Mouse (Mus musculus) layer of hippocampus, adult 8-10 months (tissue): ENCODE data around the gene Acvrl1. TPM values are rescaled to one million over a fixed set of nuclear protein-coding genes. Genes with fewer than 3 reads are reported as not detected.

Experiments used
- DNase-seq, 2 experiments: peaks; one replicate each; pipeline ENCODE4 v3.0.0; 2022; ENCODE audit warnings: low spot score in 2 of 2
- total RNA-seq, 4 experiments: library from RNA; stranded (reverse); gene quantifications; 2 replicates each; pipeline ENCODE4 v1.2.4; 2022

The Acvrl1 gene
- 10 to 100 TPM; 14.1 to 16.5 (median 14.9) TPM for total RNA-seq

GRCm38 (mm10) chr15:101128181-101129089, at the start of gene Acvrl1:
TSS of gene Acvrl1 (plus strand) at chr15:101128522.
- no peak for DNase-seq

DNA sequence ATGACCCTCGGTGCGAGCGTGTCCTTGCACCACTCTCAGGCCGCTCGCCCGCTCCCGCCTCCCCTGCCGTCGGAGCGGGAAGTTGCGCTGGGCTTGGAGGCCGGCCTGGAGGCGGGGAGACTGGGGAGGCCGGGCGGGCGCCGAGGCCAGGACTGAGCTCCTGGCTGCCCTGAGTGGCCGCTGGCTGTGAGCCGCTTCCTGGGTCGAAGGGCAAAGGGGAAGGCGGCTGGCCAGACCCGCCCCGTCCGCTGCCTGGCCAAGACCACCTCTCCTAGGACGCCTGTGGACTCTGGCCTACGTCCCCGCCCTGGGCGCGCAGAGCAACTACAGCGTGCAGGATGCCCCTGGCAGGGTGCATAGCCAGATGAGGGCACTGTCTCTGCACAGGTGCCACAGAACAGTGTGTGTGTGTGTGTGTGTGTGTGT, 49.6 kb upstream of the Acvrl1 start:
- peak; percentile 58 to 67 for DNase-seq

DNA sequence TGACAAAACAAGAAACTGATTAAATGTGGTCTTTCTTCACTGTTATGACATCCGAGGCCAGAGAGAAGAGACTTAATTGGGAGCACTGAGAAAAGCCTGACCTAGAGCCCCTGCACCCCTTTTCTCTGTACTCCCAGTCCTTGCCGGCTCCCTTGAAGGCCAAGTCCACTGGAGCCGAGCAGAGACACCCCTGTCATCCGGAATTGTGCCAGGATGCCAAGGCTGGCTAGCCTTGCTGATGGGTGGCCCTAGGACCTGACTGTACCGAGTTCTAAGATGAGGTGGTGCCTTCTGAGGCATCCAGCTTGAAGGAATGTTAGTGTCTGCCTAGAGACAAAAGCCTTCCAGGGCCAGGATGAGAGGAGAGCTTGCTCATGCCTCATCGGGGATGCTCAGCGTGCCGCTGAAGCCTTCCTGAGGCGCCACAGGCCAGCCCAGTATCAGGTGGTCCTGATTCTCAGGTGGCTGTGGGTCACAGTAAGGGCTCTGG, 48.2 kb upstream of the Acvrl1 start:
- DNase-seq, result no peak

DNA sequence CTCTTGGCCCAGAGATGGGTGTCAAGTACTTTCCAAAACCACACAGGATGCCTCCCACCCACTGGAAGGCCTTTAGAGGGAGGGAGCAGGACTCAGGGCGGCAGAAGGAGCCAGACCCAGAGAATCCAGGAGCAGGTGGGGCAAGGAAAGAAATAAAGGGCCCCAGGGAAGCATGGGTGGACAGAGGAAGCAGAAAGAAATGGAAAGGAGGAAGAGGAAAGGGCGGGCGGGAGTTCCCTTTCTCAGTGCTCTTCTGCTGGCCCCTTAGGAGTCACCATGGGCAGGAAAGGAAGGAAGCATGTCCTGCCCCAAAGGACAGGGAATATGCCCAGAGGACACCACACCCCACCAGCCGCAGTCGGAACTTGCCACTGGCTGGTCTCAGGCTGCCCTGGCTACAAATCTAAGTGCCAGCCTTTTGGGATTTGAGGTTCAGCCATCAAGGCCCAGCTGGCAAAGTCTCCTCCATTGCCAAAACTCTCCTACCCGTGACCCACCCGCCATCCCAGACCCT, 47.2 kb upstream of the Acvrl1 start:
- DNase-seq, result no peak

GRCm38 (mm10) chr15:101082236-101082635, 46.1 kb upstream of the Acvrl1 start:
- DNase-seq, result no peak

DNA sequence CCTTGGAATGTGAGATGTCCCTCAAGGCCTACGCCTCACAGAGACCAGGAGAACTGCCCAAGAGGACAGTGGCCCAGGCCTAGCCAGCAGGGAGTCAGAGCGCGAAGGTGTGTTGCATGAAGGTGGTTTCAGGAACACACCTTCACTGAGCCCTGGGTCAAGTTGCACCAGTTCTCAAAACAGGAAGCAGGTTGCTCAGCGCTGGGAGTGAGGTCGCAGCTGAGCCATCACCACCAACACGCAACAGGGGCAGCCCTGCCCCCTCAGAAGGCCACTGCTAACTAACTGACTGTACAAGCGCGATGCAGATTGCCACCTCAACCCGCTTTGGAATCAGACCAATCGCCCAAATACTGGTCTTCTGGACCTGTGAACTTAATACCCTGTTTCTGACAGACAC, 43.8 kb upstream of the Acvrl1 start:
- DNase-seq, result no peak

DNA sequence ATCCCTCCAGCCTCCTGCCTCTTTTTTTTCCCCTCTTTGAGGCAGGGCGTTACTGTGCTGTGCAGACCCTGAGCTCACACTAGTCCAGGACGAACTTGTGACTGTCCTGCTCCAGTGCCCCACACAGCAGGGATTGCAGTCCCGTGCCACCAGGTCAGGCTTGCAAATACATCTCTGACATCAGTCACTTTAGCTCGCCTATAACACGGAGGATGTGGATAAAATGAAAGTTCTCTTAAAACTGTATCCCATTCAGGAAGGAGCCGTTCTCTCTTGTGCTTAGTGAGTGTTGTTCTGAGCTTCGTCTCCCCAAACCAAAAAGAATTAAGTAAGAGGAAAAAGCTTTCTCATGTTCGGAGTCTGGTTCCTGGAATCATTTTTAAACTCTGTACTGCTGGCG, 41.9 kb upstream of the Acvrl1 start:
- DNase-seq, result no peak

- DNase-seq, result no peak
Measured at GRCm38 (mm10) chr15:101086956-101087355, 41.4 kb upstream of the Acvrl1 start.

- no peak for DNase-seq
Measured at GRCm38 (mm10) chr15:101088291-101088690, 40.0 kb upstream of the Acvrl1 start.

DNA sequence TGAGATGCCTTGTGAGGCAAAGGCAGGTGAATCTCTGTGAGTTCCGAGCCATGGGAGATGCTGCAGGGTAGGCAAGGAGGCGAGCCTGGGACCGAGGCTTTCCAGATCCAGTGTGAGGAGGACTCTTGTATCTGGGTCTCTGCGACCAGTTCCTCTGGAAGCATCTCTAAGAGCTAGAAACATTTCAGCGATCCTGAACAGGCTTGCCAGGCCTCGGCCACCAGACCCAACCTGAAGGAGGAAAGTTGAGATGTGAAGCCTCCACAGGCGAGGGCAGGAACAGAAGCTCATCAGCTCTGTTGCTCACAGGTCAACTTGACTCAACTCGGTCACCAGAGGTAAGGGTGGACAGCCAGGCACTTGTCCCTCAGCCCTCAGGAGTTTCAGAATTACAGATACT, 36.8 kb upstream of the Acvrl1 start:
- DNase-seq, result no peak

- DNase-seq, result no peak
Measured at GRCm38 (mm10) chr15:101092121-101092828, 36.0 kb upstream of the Acvrl1 start.

GRCm38 (mm10) chr15:101092829-101093648, 35.3 kb upstream of the Acvrl1 start:
- DNase-seq, result peak; percentile 48 to 70

DNA sequence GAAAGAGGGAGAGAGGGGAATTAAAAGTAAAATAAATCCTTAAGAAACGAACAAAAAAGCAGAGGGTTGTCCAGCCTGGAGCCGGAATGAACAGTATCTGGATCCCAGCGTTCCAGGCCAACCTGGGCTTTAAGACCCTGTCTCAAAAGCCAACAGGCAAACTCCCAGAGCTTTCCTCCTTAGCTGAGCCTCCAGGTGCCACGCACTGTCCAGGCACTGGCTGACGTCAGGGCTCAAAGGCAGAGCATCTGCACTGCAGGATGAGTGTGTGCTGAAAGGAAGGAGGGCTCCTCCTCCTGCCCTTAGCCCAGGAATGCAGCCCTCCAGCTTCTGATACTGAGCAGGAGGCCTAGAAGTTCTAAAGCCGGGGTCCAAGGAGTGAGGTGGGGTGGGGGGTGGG, 34.3 kb upstream of the Acvrl1 start:
- no peak for DNase-seq

GRCm38 (mm10) chr15:101094979-101095378, 33.3 kb upstream of the Acvrl1 start:
- DNase-seq, result no peak

- no peak for DNase-seq
Measured at GRCm38 (mm10) chr15:101095392-101095791, 32.9 kb upstream of the Acvrl1 start.

- DNase-seq, result no peak
Measured at GRCm38 (mm10) chr15:101097985-101098651, 30.2 kb upstream of the Acvrl1 start.

DNA sequence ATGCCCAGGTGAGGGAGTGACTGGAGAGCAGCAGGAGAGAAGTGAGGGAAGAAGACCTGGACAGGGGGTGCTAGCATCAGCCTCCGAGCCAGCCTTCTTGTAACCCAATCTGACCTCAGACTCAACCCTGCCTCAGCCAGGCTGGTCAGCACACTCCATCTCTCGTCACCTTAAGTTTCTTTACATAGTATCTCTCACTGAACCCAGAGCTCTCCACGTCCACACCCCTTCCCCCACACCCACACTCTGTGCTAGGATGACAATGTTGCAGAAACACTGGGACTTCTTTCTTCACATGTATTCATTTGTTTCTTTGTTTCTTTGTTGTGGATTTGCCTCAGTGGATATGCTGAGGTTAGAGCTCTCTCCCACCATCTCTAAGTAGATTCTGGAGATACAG, 27.3 kb upstream of the Acvrl1 start:
- no peak for DNase-seq

DNA sequence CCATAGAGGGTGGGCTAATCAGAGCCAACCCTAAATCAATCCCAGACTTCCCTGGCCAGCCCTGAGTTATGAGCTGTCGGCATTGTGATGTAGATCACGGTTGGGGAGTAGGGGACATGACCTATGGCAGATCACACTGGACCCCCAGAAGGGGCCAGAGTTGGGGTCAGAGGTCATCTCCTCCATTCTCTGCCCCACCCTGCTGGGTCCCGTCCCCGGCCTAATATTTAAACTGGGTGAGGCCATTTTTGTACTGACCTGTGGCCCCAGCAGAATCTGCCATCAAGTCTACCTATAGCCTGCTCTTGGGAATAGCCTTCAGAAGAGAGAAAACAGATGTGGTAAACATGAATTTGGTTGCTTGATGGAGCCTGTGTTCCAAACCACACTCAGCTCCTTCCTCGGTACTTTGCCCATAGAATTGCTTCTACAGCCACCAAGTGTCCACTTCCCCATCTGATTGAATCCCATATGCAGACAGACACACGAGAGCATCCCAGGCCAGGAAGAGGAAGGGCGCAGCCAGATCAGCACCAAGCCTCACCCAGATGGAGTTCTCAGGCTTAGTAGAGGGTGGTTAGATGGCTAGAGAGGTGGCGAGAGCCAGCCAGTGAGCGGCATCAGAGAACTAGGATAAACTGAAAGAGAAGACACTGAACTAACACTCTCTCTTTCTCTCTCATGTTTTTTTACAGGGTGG, 24.6 kb upstream of the Acvrl1 start:
- DNase-seq, result no peak

DNA sequence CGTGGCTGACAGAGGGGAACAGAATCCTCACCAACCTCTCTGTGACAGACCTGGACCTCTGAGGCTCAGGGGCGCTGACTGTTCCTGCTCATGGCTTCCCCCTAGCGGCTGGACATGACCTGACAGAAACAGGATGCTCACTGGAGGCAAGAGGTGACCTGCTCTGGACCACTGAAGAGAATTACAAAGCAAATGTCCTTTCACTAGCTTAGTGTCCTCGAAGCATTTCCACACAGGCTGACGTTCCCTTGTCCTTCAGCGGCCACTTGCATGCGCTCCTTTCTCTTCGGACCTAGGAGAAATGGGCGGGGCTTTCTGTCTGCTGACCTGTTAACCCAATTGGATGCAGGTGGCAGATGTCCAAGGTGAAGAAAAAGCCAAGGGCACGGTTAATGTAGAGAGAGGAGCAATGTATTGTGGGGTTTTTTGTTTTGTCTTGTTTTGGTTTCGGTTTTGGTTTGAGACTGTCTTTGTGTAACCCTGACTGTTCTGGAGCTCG, 22.8 kb upstream of the Acvrl1 start:
- peak; percentile 49 to 66 for DNase-seq

- peak in 1 of 2 experiments; percentile 19 for DNase-seq
Measured at GRCm38 (mm10) chr15:101106011-101106410, 22.3 kb upstream of the Acvrl1 start.
